Mouse (Mus musculus) hindbrain, postnatal 0 days (tissue): ENCODE data around the gene Krtap12-1. TPM values are rescaled to one million over a fixed set of nuclear protein-coding genes. Genes with fewer than 3 reads are reported as not detected.
"Not testable (repeated sequence)": the region's sequence is repeated elsewhere in the genome, so short reads cannot be mapped to it uniquely, and the experiment has no call there.

Experiments
- ATAC-seq: fragments of 200-750 bp; cut with Nextera tagmentation; 2 replicates; pipeline ENCODE4 v1.8.0; 2017; ENCODE audit warnings: mild to moderate bottlenecking, moderate TSS enrichment, moderate library complexity
- DNase-seq: peaks from one replicate; pipeline ENCODE4 v3.0.0-alpha.2; 2015; ENCODE audit warnings: low spot score
- H3K27ac ChIP-seq: fragments of 300-500 bp; sonication (generic); 2 replicates; pipeline ENCODE4 v1.5.1; 2014; ENCODE audit warnings: mild to moderate bottlenecking
- H3K27me3 ChIP-seq: fragments of 300-500 bp; sonication (generic); 2 replicates; pipeline ENCODE4 v1.6.1; 2014; ENCODE audit warnings: low read length, mixed read lengths; ENCODE audit not compliant: insufficient read depth
- H3K36me3 ChIP-seq: fragments of 300-500 bp; sonication (generic); 2 replicates; pipeline ENCODE4 v1.6.1; 2014; ENCODE audit warnings: low read length, mixed read lengths; ENCODE audit not compliant: insufficient read depth
- H3K4me1 ChIP-seq: fragments of 300-500 bp; sonication (generic); 2 replicates; pipeline ENCODE4 v1.6.1; 2014; ENCODE audit warnings: antibody characterized with exemption, low read length, mixed read lengths; ENCODE audit not compliant: insufficient read depth
- H3K4me2 ChIP-seq: fragments of 300-500 bp; sonication (generic); 2 replicates; pipeline ENCODE4 v1.6.1; 2014; ENCODE audit warnings: low read depth, mild to moderate bottlenecking, low read length, moderate library complexity, mixed read lengths
- H3K4me3 ChIP-seq: fragments of 300-500 bp; sonication (generic); 2 replicates; pipeline ENCODE4 v1.5.1; 2014; ENCODE audit warnings: low read length
- H3K9ac ChIP-seq: fragments of 300-500 bp; sonication (generic); replicated peaks from 2 replicates; pipeline ENCODE4 v1.6.1; 2014; ENCODE audit warnings: mild to moderate bottlenecking, low read length, moderate library complexity, mixed read lengths
- H3K9me3 ChIP-seq: fragments of 300-500 bp; sonication (generic); 2 replicates; pipeline ENCODE4 v1.6.1; 2016; ENCODE audit warnings: low read length, mixed read lengths
- CTCF ChIP-seq: IDR thresholded peaks from 2 replicates; pipeline ENCODE4 v1.5.1; 2016; ENCODE audit warnings: antibody characterized with exemption, control low read depth, low read depth
- WGBS: fragments of 180-500 bp; shearing (Covaris S2); extraction: QIAGEN DNeasy Blood & Tissue Kit; methylation state at CpG from one replicate; pipeline ENCODE4 v1.1.7; 2014; 5-methylcytosine and 5-hydroxymethylcytosine counted together
- polyA plus RNA-seq: library from polyadenylated mRNA; unstranded; fragments of >200 nt; fragmentation: Nextera tagmentation; extraction: Ambion mirVana; gene quantifications from 2 replicates; pipeline ENCODE4 v1.2.1, GENCODE M21; 2015
- total RNA-seq: library from RNA; depleted of rRNA; stranded (reverse); fragments of >200 nt; gene quantifications from 2 replicates; pipeline ENCODE4 v1.2.3, GENCODE M21; 2014

Gene Krtap12-1
- total and polyA plus RNA-seq, 2 experiments from 2014 or later: not detected

DNA sequence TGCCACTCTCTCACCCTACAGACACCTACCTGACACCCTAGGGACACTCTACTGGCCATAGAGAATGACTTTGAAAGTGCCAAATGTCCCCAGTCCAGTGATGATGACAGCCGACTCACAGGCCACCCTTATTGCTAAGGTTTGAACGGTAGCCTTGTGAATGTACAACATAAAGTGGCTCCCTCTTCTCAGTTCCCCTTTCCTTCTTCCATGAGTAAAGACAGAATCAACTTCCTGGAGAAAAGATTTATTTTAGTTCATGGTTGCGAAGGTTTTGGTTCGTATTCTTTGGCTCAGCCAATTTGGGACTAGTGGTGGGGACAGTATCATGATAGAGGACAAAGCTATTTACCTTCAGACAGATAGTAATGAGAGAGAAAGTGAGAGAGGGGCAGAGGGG lies 18.5 kb downstream of the Krtap12-1 start:
- 92% methylated on average over 4 of the region's 4 CpGs for WGBS
- no peak for TF ChIP-seq CTCF
- Histone ChIP-seq H3K4me2 (no peak overlapping the region), H3K4me1 (no peaks in the 10 kb centered on the region), H3K27me3 (no peaks in the 10 kb centered on the region), H3K9ac (no peak overlapping the region), H3K4me3 (no peak overlapping the region), H3K9me3 (no peaks in the 10 kb centered on the region), H3K27ac (no peak overlapping the region), H3K36me3 (no peaks in the 10 kb centered on the region)
- ATAC-seq: no peak
- no peak for DNase-seq

DNA sequence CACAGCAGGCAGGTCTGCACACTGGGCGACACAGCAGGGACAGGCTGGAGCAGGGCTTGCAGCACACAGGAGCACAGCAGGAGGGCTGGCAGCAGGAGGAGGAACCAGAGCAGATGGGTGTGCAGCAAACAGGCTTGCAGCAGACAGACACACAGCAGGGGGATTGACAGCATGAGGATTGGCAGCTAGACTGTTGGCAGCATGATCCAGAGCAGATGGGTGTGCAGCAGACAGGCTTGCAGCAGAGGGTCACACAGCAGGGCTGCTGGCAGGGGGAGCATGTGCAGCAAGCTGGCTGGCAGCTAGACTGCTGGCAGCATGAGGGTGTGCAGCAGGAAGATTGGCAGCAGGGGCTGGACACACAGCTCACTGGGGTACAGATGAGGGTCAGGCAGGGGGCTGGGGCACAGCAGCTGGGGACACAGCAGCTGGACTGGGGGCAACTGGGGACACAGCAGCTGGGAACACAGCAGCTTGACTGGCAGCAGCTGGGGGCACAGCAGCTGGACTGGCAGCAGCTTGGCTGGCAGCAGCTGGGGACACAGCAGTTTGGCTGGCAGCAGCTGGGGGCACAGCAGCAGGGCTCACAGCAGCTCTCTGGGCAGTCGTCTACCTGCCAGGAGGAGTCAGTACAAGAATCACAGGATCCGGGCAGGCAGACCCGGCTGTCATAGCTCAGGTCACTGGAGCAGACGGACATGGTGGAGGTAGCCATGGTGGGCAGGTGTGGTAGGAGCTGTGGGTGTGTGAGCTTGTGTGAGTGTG lies 21.7 kb downstream of the Krtap12-1 start, which contains the start of gene Gm18596:
Gm18596 (minus strand) TSS at position 715 of the 765 bp plus-strand sequence.
- H3K36me3 ChIP-seq, H3K27ac ChIP-seq: not testable (repeated sequence)

DNA sequence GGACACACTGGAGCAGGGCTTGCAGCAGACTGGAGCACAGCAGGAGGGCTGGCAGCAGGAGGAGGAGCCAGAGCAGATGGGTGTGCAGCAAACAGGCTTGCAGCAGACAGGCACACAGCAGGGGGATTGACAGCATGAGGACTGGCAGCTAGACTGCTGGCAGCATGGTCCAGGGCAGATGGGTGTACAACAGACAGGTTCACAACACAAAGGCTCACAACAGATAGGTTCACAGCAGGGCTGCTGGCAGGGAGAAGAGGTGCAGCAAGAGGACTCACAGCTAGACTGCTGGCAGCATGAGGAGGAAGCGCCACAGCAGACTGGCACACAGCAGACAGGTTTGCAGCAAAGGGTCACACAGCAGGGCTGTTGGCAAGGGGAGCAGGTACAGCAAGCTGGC lies 30.3 kb downstream of the Krtap12-1 start:
- 35% methylated on average over 1 of the region's 1 CpGs for WGBS
- not testable (repeated sequence) for H3K27ac ChIP-seq, H3K9ac ChIP-seq, H3K4me1 ChIP-seq, H3K27me3 ChIP-seq, DNase-seq, ATAC-seq, H3K9me3 ChIP-seq, H3K4me2 ChIP-seq, H3K36me3 ChIP-seq, H3K4me3 ChIP-seq

More for the DNA sequence above, 21.7 kb downstream of the Krtap12-1 start, which contains the start of gene Gm18596:
- H3K9me3 ChIP-seq, H3K4me3 ChIP-seq, ATAC-seq, H3K4me1 ChIP-seq, DNase-seq, H3K4me2 ChIP-seq, H3K27me3 ChIP-seq, H3K9ac ChIP-seq: not testable (repeated sequence)
- 41% methylated on average over 4 of the region's 5 CpGs for WGBS

DNA sequence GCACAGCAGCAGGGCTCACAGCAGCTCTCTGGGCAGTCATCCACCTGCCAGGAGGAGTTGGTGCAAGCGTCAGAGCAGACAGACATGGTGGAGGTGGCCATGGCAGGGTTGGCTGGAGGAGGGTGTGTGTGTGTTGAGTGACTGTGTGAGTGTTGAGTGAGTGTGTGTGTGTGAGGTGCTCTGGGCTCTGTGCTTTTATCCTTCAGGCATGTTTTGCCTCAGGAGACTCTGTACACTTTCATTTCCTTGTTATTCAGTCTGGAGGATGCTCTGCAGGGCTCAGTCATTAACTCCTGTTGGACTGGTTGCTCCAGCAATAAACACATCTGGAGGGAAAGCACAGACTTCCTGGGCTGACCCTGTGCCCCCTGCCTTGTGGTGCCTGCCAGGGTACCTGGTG lies 30.9 kb downstream of the Krtap12-1 start, which contains the start of gene Gm9736:
Gm9736 (minus strand) TSS at position 101 of the 400 bp plus-strand sequence.
- DNase-seq, H3K27me3 ChIP-seq, H3K9ac ChIP-seq, H3K4me2 ChIP-seq, H3K4me3 ChIP-seq, H3K4me1 ChIP-seq, ATAC-seq, H3K36me3 ChIP-seq, H3K27ac ChIP-seq, H3K9me3 ChIP-seq: not testable (repeated sequence)
- 75% methylated on average over 1 of the region's 1 CpGs for WGBS

DNA sequence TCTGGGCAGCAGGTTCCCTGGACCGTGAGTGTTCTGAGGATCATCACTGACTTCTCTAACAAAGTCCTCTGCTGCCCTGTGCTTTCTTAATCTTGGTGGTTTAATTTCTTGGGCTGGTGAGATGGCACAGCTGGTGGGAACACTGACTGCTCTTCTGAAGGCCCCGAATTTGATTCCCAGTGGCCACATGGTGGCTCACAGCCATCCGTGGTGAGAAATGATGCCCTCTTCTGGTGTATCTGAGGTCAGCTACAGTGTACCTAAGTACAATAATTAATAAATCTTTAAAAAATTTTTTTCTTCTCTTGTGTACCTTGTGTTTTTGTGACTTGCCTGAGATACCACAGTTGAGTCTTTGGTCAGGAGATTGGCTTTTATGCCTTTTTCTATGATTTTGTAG lies 31.9 kb downstream of the Krtap12-1 start:
- not testable (repeated sequence) for H3K4me3 ChIP-seq, H3K9ac ChIP-seq, H3K4me2 ChIP-seq, H3K27ac ChIP-seq, H3K36me3 ChIP-seq, ATAC-seq, DNase-seq, H3K4me1 ChIP-seq, H3K27me3 ChIP-seq, H3K9me3 ChIP-seq
- WGBS: 60% methylated on average over 3 of the region's 3 CpGs

DNA sequence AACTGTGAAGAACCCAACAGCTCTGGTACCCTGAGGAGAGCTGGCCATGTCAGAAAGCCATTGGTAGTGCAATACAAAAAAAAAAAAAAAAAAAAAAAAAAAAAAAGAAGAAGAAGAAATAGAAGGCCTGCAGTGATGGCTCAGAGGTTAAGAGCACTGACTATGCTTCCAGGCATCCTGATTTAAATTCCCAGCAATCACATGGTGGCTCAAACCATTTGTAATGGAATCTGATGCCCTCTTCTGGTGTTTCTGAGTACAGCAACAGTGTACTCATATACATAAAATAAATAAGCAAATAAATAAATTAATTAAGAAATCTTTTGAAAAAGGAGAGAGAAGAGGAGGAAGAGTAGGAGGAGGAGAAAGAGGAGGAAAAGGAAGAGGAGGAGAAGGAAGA lies 33.0 kb downstream of the Krtap12-1 start:
- Histone ChIP-seq H3K27ac (no peak overlapping the region), H3K4me2 (no peak overlapping the region), H3K4me3 (no peak overlapping the region), H3K9me3 (no peaks in the 10 kb centered on the region), H3K27me3 (no peaks in the 10 kb centered on the region), H3K36me3 (no peaks in the 10 kb centered on the region), H3K9ac (no peak overlapping the region), H3K4me1 (no peaks in the 10 kb centered on the region)
- DNase-seq (no peak), ATAC-seq (no peak)
- no peak for TF ChIP-seq CTCF

DNA sequence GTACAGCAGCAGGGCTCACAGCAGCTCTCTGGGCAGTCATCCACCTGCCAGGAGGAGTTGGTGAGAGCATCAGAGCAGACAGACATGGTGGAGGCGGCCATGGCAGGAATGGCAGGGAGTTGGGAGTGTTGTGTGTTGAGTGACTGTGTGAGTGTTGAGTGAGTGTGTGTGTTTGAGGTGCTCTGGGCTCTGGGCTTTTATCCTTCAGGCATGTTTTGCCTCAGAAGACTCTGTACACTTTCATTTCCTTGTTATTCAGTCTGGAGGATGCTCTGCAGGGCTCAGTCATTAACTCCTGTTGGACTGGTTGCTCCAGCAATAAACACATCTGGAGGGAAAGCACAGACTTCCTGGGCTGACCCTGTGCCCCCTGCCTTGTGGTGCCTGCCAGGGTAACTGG lies 39.2 kb downstream of the Krtap12-1 start, which contains the start of gene Gm3233:
Gm3233 (minus strand) TSS at position 101 of the 400 bp plus-strand sequence.
- not testable (repeated sequence) for H3K27ac ChIP-seq, H3K27me3 ChIP-seq, H3K9ac ChIP-seq, H3K9me3 ChIP-seq, H3K4me3 ChIP-seq, ATAC-seq, H3K36me3 ChIP-seq, H3K4me2 ChIP-seq, DNase-seq, H3K4me1 ChIP-seq
- no CpG with 5 or more reads among the region's 1 CpGs for WGBS
